Mouse (Mus musculus) embryonic facial prominence, embryonic 10.5 days (tissue): ENCODE results near the gene Ifitm6. TPM values are rescaled to one million over a fixed set of nuclear protein-coding genes. Genes with fewer than 3 reads are reported as not detected.
A peak's percentile ranks its signal among the peaks of the same experiment; 100 is the strongest.
"Not testable (repeated sequence)": the region's sequence is repeated elsewhere in the genome, so short reads cannot be mapped to it uniquely, and the experiment has no call there.

Experiments
- DNase-seq: peaks from one replicate; pipeline ENCODE4 v3.0.0-alpha.2; 2017; ENCODE audit warnings: low spot score
- H3K27ac ChIP-seq: fragments of 300-500 bp; sonication (generic); replicated peaks from 2 replicates; pipeline ENCODE4 v1.5.1; 2016; ENCODE audit warnings: mild to moderate bottlenecking
- H3K27me3 ChIP-seq: fragments of 300-500 bp; sonication (generic); replicated peaks from 2 replicates; pipeline ENCODE4 v1.6.1; 2016; ENCODE audit warnings: low read depth, mild to moderate bottlenecking; ENCODE audit not compliant: poor library complexity, severe bottlenecking
- H3K36me3 ChIP-seq: fragments of 300-500 bp; sonication (generic); replicated peaks from 2 replicates; pipeline ENCODE4 v1.6.1; 2016; ENCODE audit warnings: mild to moderate bottlenecking, moderate library complexity
- H3K4me1 ChIP-seq: fragments of 300-500 bp; sonication (generic); 2 replicates; pipeline ENCODE4 v1.6.1; 2016
- H3K4me3 ChIP-seq: fragments of 300-500 bp; sonication (generic); 2 replicates; pipeline ENCODE4 v1.5.1; 2016; ENCODE audit warnings: mild to moderate bottlenecking, moderate library complexity
- H3K9me3 ChIP-seq: fragments of 300-500 bp; sonication (generic); 2 replicates; pipeline ENCODE4 v1.6.1; 2016; ENCODE audit warnings: mild to moderate bottlenecking
- WGBS: fragments of 180-500 bp; shearing (Covaris S2); methylation state at CpG from one replicate; pipeline ENCODE4 v1.1.7; 2016; 5-methylcytosine and 5-hydroxymethylcytosine counted together
- polyA plus RNA-seq: library from polyadenylated mRNA; unstranded; fragments of >200 nt; fragmentation: Nextera tagmentation; extraction: Ambion mirVana; gene quantifications from 2 replicates; pipeline ENCODE4 v1.2.1, GENCODE M21; 2016

The Ifitm6 gene
- polyA plus RNA-seq: not detected in 2 replicates

- 82% methylated on average over 1 of the region's 1 CpGs for WGBS
- not testable (repeated sequence) for H3K36me3 ChIP-seq
Measured at GRCm38 (mm10) chr7:141017824-141018223, at the start of gene Ifitm6. Ifitm6 (minus strand) TSS chr7:141017924.

DNA sequence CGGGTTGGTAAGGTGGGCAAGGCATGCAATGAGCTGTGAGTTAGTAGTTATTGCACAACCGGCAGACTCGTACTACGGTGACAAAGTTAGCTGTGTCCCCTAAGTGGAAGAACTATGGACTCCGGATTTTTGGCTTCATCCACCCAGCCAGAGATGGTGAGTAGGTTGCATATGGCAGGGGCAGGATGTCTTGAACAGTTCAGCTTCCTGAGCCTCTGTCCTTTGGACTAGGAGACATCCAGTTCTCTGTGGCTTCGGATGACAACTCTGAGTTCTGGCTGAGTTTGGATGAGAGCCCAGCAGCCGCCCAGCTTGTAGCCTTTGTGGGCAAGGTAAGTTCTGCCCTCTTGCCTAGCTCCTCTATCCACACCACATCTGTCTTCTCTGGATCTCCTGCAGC lies 46.9 kb upstream of the Ifitm6 start:
- peaks cover 12% of the 10 kb centered on the region for H3K27me3 ChIP-seq

More at GRCm38 (mm10) chr7:141017824-141018223, at the start of gene Ifitm6:
- not testable (repeated sequence) for H3K27me3 ChIP-seq, H3K9me3 ChIP-seq, H3K4me1 ChIP-seq, H3K4me3 ChIP-seq, DNase-seq, H3K27ac ChIP-seq

DNA sequence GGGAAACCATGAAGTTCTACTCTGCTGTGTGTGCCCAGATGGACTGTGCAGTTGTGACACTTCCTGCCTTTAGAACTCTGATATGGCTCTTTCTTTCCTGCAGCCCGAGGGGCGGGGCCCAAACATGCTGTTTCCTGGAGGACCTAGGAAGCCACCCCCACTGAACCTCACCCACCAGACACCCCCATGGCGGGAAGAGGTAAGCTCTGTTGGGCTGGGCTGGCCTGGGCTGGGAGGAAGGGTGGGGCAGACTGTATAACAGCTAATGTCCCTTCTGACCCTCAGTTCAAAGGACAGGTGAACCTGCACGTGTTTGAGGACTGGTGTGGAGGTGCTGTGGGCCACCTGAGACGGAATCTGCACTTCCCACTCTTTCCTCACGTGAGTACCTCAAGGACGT lies 46.5 kb upstream of the Ifitm6 start:
- Histone ChIP-seq H3K27ac (no peak overlapping the region), H3K4me1 (peaks cover 24% of the 10 kb centered on the region), H3K27me3 (peaks cover 10% of the 10 kb centered on the region), H3K4me3 (no peak overlapping the region; the same call in 1 of the 2 replicates), H3K36me3 (peaks cover 65% of the 10 kb centered on the region), H3K9me3 (no peaks in the 10 kb centered on the region)
- 87% methylated on average over 7 of the region's 7 CpGs for WGBS
- DNase-seq: no peak

More for the DNA sequence above, 46.9 kb upstream of the Ifitm6 start:
- no peak for DNase-seq
- no peak overlapping the region for H3K27ac ChIP-seq
- H3K4me1 ChIP-seq: peaks cover 25% of the 10 kb centered on the region
- H3K9me3 ChIP-seq: no peaks in the 10 kb centered on the region
- H3K36me3 ChIP-seq: peaks cover 65% of the 10 kb centered on the region
- H3K4me3 ChIP-seq: no peak overlapping the region; the same call in 1 of the 2 replicates
- 95% methylated on average over 7 of the region's 7 CpGs for WGBS

- WGBS: 89% methylated on average over 3 of the region's 3 CpGs
- no peak overlapping the region for H3K4me3 ChIP-seq
- H3K36me3 ChIP-seq: peaks cover 62% of the 10 kb centered on the region
- H3K27me3 ChIP-seq: peaks cover 4% of the 10 kb centered on the region; the same call in 1 of the 2 replicates
- no peak overlapping the region for H3K27ac ChIP-seq
- no peak for DNase-seq
- peaks cover 24% of the 10 kb centered on the region for H3K4me1 ChIP-seq
- no peaks in the 10 kb centered on the region for H3K9me3 ChIP-seq
Measured at GRCm38 (mm10) chr7:141063353-141063752, 45.6 kb upstream of the Ifitm6 start.

DNA sequence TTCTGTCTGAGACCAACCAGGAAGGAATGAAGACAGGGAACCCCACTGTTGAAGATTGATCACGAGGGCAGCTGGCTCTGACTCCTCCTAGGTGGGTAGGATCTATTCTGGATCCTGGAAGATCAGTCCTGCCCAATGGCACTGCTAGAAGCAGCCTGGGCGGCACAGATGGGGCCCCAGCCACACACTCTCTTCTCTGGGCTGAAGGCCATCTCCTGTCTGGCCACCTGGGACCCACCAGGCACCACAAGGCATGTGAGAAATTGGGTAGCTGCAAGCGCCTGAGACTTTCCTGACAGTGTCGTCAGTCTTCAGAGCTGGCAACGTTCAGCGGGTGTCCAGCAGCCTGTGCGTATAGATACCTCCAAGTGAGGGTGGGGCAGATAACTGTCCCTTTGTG lies 44.8 kb upstream of the Ifitm6 start:
- Histone ChIP-seq H3K27me3 (peaks cover 3% of the 10 kb centered on the region; the same call in 1 of the 2 replicates), H3K4me1 (peaks cover 24% of the 10 kb centered on the region), H3K4me3 (no peak overlapping the region), H3K27ac (no peak overlapping the region), H3K36me3 (peaks cover 58% of the 10 kb centered on the region), H3K9me3 (no peaks in the 10 kb centered on the region)
- 92% methylated on average over 7 of the region's 7 CpGs for WGBS
- no peak for DNase-seq

DNA sequence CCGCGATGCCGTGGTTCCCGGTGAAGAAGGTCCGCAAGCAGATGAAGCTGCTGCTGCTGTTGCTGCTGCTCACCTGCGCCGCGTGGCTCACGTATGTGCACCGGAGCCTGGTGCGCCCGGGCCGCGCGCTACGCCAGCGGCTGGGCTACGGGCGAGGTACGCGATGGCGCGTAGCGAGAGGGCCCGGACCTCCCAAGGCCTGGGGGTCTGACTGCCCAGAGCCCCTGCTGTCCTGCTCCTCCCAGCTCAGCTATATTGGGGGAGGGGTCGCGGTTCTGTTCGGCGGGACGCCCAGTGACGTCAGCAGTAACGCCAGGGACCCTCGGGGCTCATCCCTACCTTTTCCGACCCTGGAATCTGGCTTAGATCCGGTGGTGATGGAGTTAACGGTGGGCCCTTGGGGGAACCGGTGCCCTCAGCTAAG lies 43.6 kb upstream of the Ifitm6 start:
- peak overlapping the region; percentile 75 for H3K4me3 ChIP-seq
- peaks cover 24% of the 10 kb centered on the region for H3K4me1 ChIP-seq
- peak overlapping the region; percentile 97 for H3K27ac ChIP-seq
- H3K27me3 ChIP-seq: peaks cover 3% of the 10 kb centered on the region; the same call in 1 of the 2 replicates
- under 1% methylated on average over 37 of the region's 37 CpGs for WGBS
- no peaks in the 10 kb centered on the region for H3K9me3 ChIP-seq
- peaks cover 56% of the 10 kb centered on the region for H3K36me3 ChIP-seq
- peak; percentile 76 for DNase-seq

DNA sequence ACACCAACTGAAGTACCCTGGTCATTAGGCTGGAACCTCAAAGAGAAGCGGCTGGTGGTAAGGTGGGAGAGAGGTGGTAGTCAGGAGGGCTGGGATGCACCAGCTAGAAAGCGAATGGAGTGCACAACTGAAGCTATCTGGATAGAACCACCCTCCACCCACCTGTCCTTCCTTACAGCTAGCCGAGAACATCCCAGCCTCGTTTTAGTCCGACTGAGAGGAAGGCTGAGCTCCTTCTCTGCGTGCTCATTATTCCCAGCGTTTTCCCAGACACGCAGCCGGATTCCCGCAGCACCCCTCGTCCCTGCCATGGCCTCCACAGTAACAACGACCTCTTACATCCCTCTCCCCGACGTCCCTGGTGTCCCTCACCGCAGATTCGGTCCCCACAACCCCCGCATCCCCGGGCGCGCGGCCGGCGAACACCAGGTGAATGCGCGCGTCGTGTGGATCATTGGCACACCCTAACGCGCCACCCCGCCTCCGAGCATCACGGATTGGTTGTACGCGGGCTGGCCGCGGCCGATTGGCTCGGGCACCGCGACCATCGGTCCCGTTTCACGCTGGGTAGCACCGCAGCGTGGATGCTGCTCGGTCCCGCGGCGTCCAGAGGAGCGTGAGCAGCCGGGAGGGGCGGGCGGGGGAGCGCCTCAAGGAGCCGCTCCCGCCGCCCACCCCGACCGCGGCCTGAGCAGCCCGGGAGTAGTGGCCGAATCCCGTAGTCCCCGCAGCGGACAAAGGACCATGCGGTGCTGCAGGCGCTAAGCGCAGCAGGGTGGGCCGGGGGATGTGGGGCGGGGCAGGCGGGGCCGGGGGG lies 42.9 kb upstream of the Ifitm6 start, which contains the start of gene B4galnt4:
B4galnt4 (plus strand) TSS at position 679 of the 817 bp plus-strand sequence.
- WGBS: 1% methylated on average over 72 of the region's 72 CpGs
- DNase-seq: peak; percentile 93
- Histone ChIP-seq H3K4me1 (peaks cover 24% of the 10 kb centered on the region), H3K36me3 (peaks cover 56% of the 10 kb centered on the region), H3K9me3 (peaks cover 3% of the 10 kb centered on the region; the same call in 1 of the 2 replicates), H3K4me3 (peak within 1 kb of the TSS; percentile 75), H3K27me3 (peaks cover 3% of the 10 kb centered on the region; the same call in 1 of the 2 replicates), H3K27ac (peak within 1 kb of the TSS; percentile 97)

GRCm38 (mm10) chr7:141059929-141060328 lies 42.2 kb upstream of the Ifitm6 start:
- no peak for DNase-seq
- peaks cover 3% of the 10 kb centered on the region; the same call in 1 of the 2 replicates for H3K9me3 ChIP-seq
- H3K36me3 ChIP-seq: peaks cover 50% of the 10 kb centered on the region
- peaks cover 24% of the 10 kb centered on the region for H3K4me1 ChIP-seq
- 71% methylated on average over 2 of the region's 2 CpGs for WGBS
- H3K27ac ChIP-seq: peak overlapping the region; percentile 97; the same call in 1 of the 2 replicates
- peaks cover 3% of the 10 kb centered on the region; the same call in 1 of the 2 replicates for H3K27me3 ChIP-seq
- H3K4me3 ChIP-seq: peak overlapping the region; percentile 75

GRCm38 (mm10) chr7:141058601-141059341 lies 41.0 kb upstream of the Ifitm6 start:
- WGBS: 92% methylated on average over 14 of the region's 14 CpGs
- no peak for DNase-seq
- H3K36me3 ChIP-seq: peaks cover 38% of the 10 kb centered on the region
- H3K4me3 ChIP-seq: no peak overlapping the region
- peaks cover 24% of the 10 kb centered on the region for H3K4me1 ChIP-seq
- peaks cover 3% of the 10 kb centered on the region; the same call in 1 of the 2 replicates for H3K27me3 ChIP-seq
- no peak overlapping the region for H3K27ac ChIP-seq
- peaks cover 3% of the 10 kb centered on the region; the same call in 1 of the 2 replicates for H3K9me3 ChIP-seq

- no peak overlapping the region for H3K27ac ChIP-seq
- peaks cover 3% of the 10 kb centered on the region; the same call in 1 of the 2 replicates for H3K9me3 ChIP-seq
- no peak for DNase-seq
- peaks cover 3% of the 10 kb centered on the region; the same call in 1 of the 2 replicates for H3K27me3 ChIP-seq
- H3K4me1 ChIP-seq: peaks cover 22% of the 10 kb centered on the region
- no peak overlapping the region for H3K4me3 ChIP-seq
- H3K36me3 ChIP-seq: peaks cover 26% of the 10 kb centered on the region
- WGBS: 86% methylated on average over 1 of the region's 1 CpGs
Measured at GRCm38 (mm10) chr7:141057541-141057940, 39.8 kb upstream of the Ifitm6 start.

GRCm38 (mm10) chr7:141056976-141057375 lies 39.3 kb upstream of the Ifitm6 start:
- Histone ChIP-seq H3K27me3 (peaks cover 3% of the 10 kb centered on the region; the same call in 1 of the 2 replicates), H3K36me3 (peaks cover 25% of the 10 kb centered on the region), H3K4me1 (peaks cover 17% of the 10 kb centered on the region), H3K9me3 (peaks cover 3% of the 10 kb centered on the region; the same call in 1 of the 2 replicates), H3K27ac (no peak overlapping the region), H3K4me3 (no peak overlapping the region)
- 90% methylated on average over 6 of the region's 6 CpGs for whole genome bisulfite sequencing
- no peak for DNase-seq

- peaks cover 3% of the 10 kb centered on the region; the same call in 1 of the 2 replicates for H3K27me3 ChIP-seq
- peaks cover 25% of the 10 kb centered on the region for H3K36me3 ChIP-seq
- whole genome bisulfite sequencing: 79% methylated on average over 4 of the region's 4 CpGs
- no peak overlapping the region for H3K4me3 ChIP-seq
- H3K9me3 ChIP-seq: peaks cover 3% of the 10 kb centered on the region; the same call in 1 of the 2 replicates
- no peak for DNase-seq
- no peak overlapping the region for H3K27ac ChIP-seq
- peaks cover 9% of the 10 kb centered on the region for H3K4me1 ChIP-seq
Measured at GRCm38 (mm10) chr7:141055785-141056184, 38.1 kb upstream of the Ifitm6 start.
